Mouse (Mus musculus) ES-E14 (cell line): ENCODE results near the gene Higd1c. TPM values are rescaled to one million over a fixed set of nuclear protein-coding genes. Genes with fewer than 3 reads are reported as not detected.
"Not testable (repeated sequence)": the region's sequence is repeated elsewhere in the genome, so short reads cannot be mapped to it uniquely, and the experiment has no call there.

Source experiments
- DNase-seq: peaks from one replicate; pipeline ENCODE4 v3.0.0-alpha.2; 2013; ENCODE audit warnings: low read depth, low spot score
- H3K27ac ChIP-seq: 2 replicates; pipeline ENCODE4 v1.5.1; 2012; ENCODE audit warnings: low read depth, mild to moderate bottlenecking, low read length, moderate library complexity, mixed read lengths; ENCODE audit not compliant: poor library complexity, insufficient read depth, severe bottlenecking
- H3K36me3 ChIP-seq: 2 replicates; pipeline ENCODE4 v1.6.1; 2012; ENCODE audit warnings: mild to moderate bottlenecking, low read length, moderate library complexity, mixed read lengths; ENCODE audit not compliant: control insufficient read depth, poor library complexity, insufficient read depth, severe bottlenecking
- H3K4me1 ChIP-seq, 2 experiments: fragments of 150-350 bp in 1 of 2; sonication (generic) in 1 of 2; 2 replicates each; pipeline ENCODE4 v1.6.1; 2012; ENCODE audit warnings: low read length in 2 of 2, mild to moderate bottlenecking in 1 of 2, mixed read lengths in 1 of 2; ENCODE audit not compliant: control insufficient read depth in 2 of 2, insufficient read depth in 2 of 2, poor library complexity in 1 of 2
- H3K4me3 ChIP-seq, 2 experiments: fragments of 150-350 bp in 1 of 2; sonication (generic) in 1 of 2; 2 replicates each; pipeline ENCODE4 v1.5.1; 2012; ENCODE audit warnings: low read length in 2 of 2, low read depth in 1 of 2, mild to moderate bottlenecking in 1 of 2, mixed read lengths in 1 of 2; ENCODE audit not compliant: insufficient read depth in 1 of 2, poor library complexity in 1 of 2, severe bottlenecking in 1 of 2
- H3K9ac ChIP-seq: 2 replicates; pipeline ENCODE4 v1.6.1; 2012; ENCODE audit warnings: low read depth, mild to moderate bottlenecking, low read length, mixed read lengths; ENCODE audit not compliant: poor library complexity, insufficient read depth, severe bottlenecking
- H3K9me3 ChIP-seq: fragments of 150-350 bp; sonication (generic); 2 replicates; pipeline ENCODE4 v1.6.1; 2012; ENCODE audit warnings: low read depth, mild to moderate bottlenecking, low read length; ENCODE audit not compliant: control insufficient read depth, insufficient read depth
- CHD2 ChIP-seq: IDR thresholded peaks from 2 replicates; pipeline ENCODE4 v1.6.1; 2014; ENCODE audit warnings: mild to moderate bottlenecking, low read depth, low read length, inconsistent platforms
- HCFC1 ChIP-seq: IDR thresholded peaks from 2 replicates; pipeline ENCODE4 v1.6.1; 2012; ENCODE audit warnings: low read length, inconsistent platforms, borderline replicate concordance; ENCODE audit not compliant: insufficient read depth
- MAFK ChIP-seq: IDR thresholded peaks from 2 replicates; pipeline ENCODE4 v1.6.1; 2014; ENCODE audit warnings: mild to moderate bottlenecking, low read depth, low read length, inconsistent platforms; ENCODE audit not compliant: insufficient read depth
- ZC3H11A ChIP-seq: IDR thresholded peaks from 2 replicates; pipeline ENCODE4 v1.6.1; 2012; ENCODE audit warnings: low read depth, mild to moderate bottlenecking, inconsistent platforms, low read length, borderline replicate concordance
- ZNF384 ChIP-seq: IDR thresholded peaks from 2 replicates; pipeline ENCODE4 v1.6.1; 2012; ENCODE audit warnings: low read depth, low read length, inconsistent platforms
- in situ Hi-C, 2 experiments: fragments of 600-800 bp; cut with MboI; formaldehyde crosslinking; loops; one replicate each; pipeline ENCODE4 v1.15.1; 2025; ENCODE audit warnings: low sequenced_read_pairs in 2 of 2, inconsistent platforms in 1 of 2; ENCODE audit not compliant: unreplicated experiment in 2 of 2
- total RNA-seq: library from RNA; depleted of rRNA; stranded (reverse); fragments of 300-350 nt; gene quantifications from 2 replicates; pipeline ENCODE4 v1.2.3, GENCODE M21; 2012

The Higd1c gene
- total RNA-seq, 1 experiment, result not detected

- Histone ChIP-seq H3K4me3 (peak overlapping the region; percentile 51 to 70), H3K4me1 (peaks cover 2 to 4% of the 10 kb centered on the region in 2 experiments; a peak in 1 of 4 replicates), H3K27ac (no peak overlapping the region), H3K36me3 (no peaks in the 10 kb centered on the region), H3K9ac (peak overlapping the region; percentile 60; the same call in 1 of the 2 replicates), H3K9me3 (no peaks in the 10 kb centered on the region)
- peak; percentile 35 for DNase-seq
- in situ Hi-C loops, result no loop called here
- TF ChIP-seq ZC3H11A (no peak), ZNF384 (no peak), HCFC1 (no peak), MAFK (no peak), CHD2 (no peak)
These were observed 17.6 kb upstream of the Higd1c start for GRCm38 (mm10) chr15:100346761-100347160.

- in situ Hi-C loops, result no loop called here
- H3K9me3 ChIP-seq, result no peaks in the 10 kb centered on the region
- no peaks in the 10 kb centered on the region for H3K36me3 ChIP-seq
- peaks cover 2 to 4% of the 10 kb centered on the region in 2 experiments; a peak in 1 of 4 replicates for H3K4me1 ChIP-seq
- TF ChIP-seq MAFK, result no peak
- TF ChIP-seq CHD2, result no peak
- TF ChIP-seq HCFC1, result no peak
- no peak for TF ChIP-seq ZC3H11A
- TF ChIP-seq ZNF384, result no peak
- no peak for DNase-seq
- H3K9ac ChIP-seq, result no peak overlapping the region
- no peak overlapping the region for H3K4me3 ChIP-seq
- no peak overlapping the region for H3K27ac ChIP-seq
These were observed 14.8 kb upstream of the Higd1c start for GRCm38 (mm10) chr15:100349496-100349895.

GRCm38 (mm10) chr15:100351501-100352060 is 12.8 kb upstream of the Higd1c start:
- in situ Hi-C loops, result no loop called here
- no peak for DNase-seq
- TF ChIP-seq ZC3H11A (no peak), HCFC1 (no peak), ZNF384 (no peak), CHD2 (no peak), MAFK (no peak)

GRCm38 (mm10) chr15:100352711-100353250 is 11.6 kb upstream of the Higd1c start, which contains the start of the genes Methig1 and Mettl7a2:
Gene Methig1, plus strand, starts transcription at chr15:100353149.
Gene Mettl7a2, plus strand, starts transcription at chr15:100353200.
- TF ChIP-seq CHD2 (no peak), HCFC1 (no peak), ZNF384 (0 out of 2 replicates have a peak, but pooled peaks have one; percentile 27), MAFK (no peak), ZC3H11A (no peak)
- Histone ChIP-seq H3K36me3 (no peaks in the 10 kb centered on the region), H3K9ac (no peak within 1 kb of the TSS), H3K27ac (no peak within 1 kb of the TSS), H3K9me3 (no peaks in the 10 kb centered on the region), H3K4me1 (peaks cover 0 to 4% of the 10 kb centered on the region in 2 experiments; a peak in 1 of 4 replicates), H3K4me3 (peak within 1 kb of the TSS in 1 of 2 experiments; percentile 7; a peak in 1 of 4 replicates)
- in situ Hi-C loops, result no loop called here
- no peak for DNase-seq

More at GRCm38 (mm10) chr15:100351501-100352060, 12.8 kb upstream of the Higd1c start:
- Histone ChIP-seq H3K27ac (no peak overlapping the region), H3K4me3 (no peak overlapping the region), H3K9me3 (no peaks in the 10 kb centered on the region), H3K36me3 (no peaks in the 10 kb centered on the region), H3K9ac (no peak overlapping the region), H3K4me1 (peaks cover 0 to 4% of the 10 kb centered on the region in 2 experiments; a peak in 1 of 4 replicates)

- DNase-seq, H3K36me3 ChIP-seq, H3K4me3 ChIP-seq, H3K9me3 ChIP-seq, in situ Hi-C loops, H3K27ac ChIP-seq, H3K9ac ChIP-seq, H3K4me1 ChIP-seq: not testable (repeated sequence)
These were observed 10.9 kb upstream of the Higd1c start for GRCm38 (mm10) chr15:100353399-100353798.
